15 mouse cellular contexts compared by ENCODE assay signal in the genomic region with DNA sequence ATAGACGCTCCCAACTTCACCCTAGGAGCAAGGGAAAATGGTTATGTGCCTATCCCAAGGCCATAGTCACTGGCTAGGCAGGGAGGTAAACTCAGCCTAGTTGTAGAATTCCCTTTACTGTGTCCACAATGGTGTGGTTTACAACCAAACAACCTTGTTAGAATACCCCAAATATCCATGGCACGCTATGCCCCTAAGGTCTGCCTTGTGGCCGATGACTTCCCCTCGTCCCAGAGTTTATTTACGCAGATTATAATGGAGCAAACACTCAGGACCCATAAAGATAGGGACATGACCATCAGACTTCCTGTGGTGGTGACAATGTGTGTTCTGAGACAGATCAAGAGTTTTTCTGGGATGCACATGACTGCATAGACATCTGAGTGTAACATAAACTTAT.
"Had no signal": no experiment of that assay in that cellular context is flagged by ENCODE, and none has a peak within 500 bp of the region (broad histone marks: within the 10 kb centered on the region; RNA-seq: fewer than 3 reads in every experiment).

No protein-coding gene starts in this region.

- H3K27me3 ChIP-seq: neural tube, embryonic 13.5 days; neural tube, embryonic 15.5 days; stomach, embryonic 15.5 days had no signal

- DNase-seq: retina, postnatal 1 day; right cerebral cortex, adult 18-20 months; right cerebral cortex, postnatal 14 days; right cerebral cortex, postnatal 25 days; right cerebral cortex, postnatal 4 days; spleen, adult 18-20 months; thymus, adult 18-20 months; thymus, adult 2 months; thymus, postnatal 14 days; thymus, postnatal 25 days; thymus, postnatal 36 days; thymus, postnatal 4 days had no signal
